Mouse (Mus musculus): Measurements from ENCODE around the gene Cdc6.

- no peak for TF ChIP-seq TBP (conservative IDR thresholded peaks at IDR 0.05; ENCODE audit: low read depth, low read length)
- no peak for TF ChIP-seq CTCF (conservative IDR thresholded peaks at IDR 0.05 in 1 of 2, IDR thresholded peaks at IDR 0.05 in 1 of 2; ENCODE audit: low read depth in 2 of 2, low read length in 2 of 2)
- no peak for TF ChIP-seq MAX (IDR thresholded peaks at IDR 0.05; ENCODE audit: low read length)
- no peak for TF ChIP-seq POLR2A (IDR thresholded peaks at IDR 0.05; ENCODE audit: low read depth, low read length)
- TF ChIP-seq SMC3 (IDR thresholded peaks at IDR 0.05; ENCODE audit: low read depth, low read length), result no peak
- no peak for TF ChIP-seq EP300 (IDR thresholded peaks at IDR 0.05; ENCODE audit: low read length)
- TF ChIP-seq POLR2AphosphoS2 (IDR thresholded peaks at IDR 0.05; ENCODE audit: low read depth, low read length), result no peak
- no peak for TF ChIP-seq ZKSCAN1 (IDR thresholded peaks at IDR 0.05; ENCODE audit: borderline replicate concordance, low read depth, low read length)
- no peak for TF ChIP-seq ZMIZ1 (IDR thresholded peaks at IDR 0.05; ENCODE audit: low read depth, low read length)
Measured at GRCm38 (mm10) chr11:98925868-98926311, 18.3 kb downstream of the Cdc6 start.
